Mouse (Mus musculus) liver, embryonic 11.5 days (tissue): ENCODE data around the gene Ephb2. TPM values are rescaled to one million over a fixed set of nuclear protein-coding genes. Genes with fewer than 3 reads are reported as not detected.

Source experiments
- ATAC-seq: fragments of 200-750 bp; cut with Nextera tagmentation; replicated peaks from 2 replicates; pipeline ENCODE4 v1.8.0; 2017; ENCODE audit warnings: moderate number of reproducible peaks, mild to moderate bottlenecking, moderate TSS enrichment, moderate library complexity; ENCODE audit not compliant: low FRiP score
- DNase-seq: peaks from one replicate; pipeline ENCODE4 v3.0.0-alpha.2; 2017; ENCODE audit warnings: low spot score
- H3K27ac ChIP-seq: fragments of 300-500 bp; sonication (generic); 2 replicates; pipeline ENCODE4 v1.5.1; 2014; ENCODE audit warnings: mild to moderate bottlenecking, low read depth, low read length, control low read depth
- H3K27me3 ChIP-seq: fragments of 300-500 bp; sonication (generic); replicated peaks from 2 replicates; pipeline ENCODE4 v1.6.1; 2014; ENCODE audit warnings: low read length, mixed read lengths; ENCODE audit not compliant: control insufficient read depth, insufficient read depth
- H3K36me3 ChIP-seq: fragments of 300-500 bp; sonication (generic); 2 replicates; pipeline ENCODE4 v1.6.1; 2014; ENCODE audit warnings: mild to moderate bottlenecking, low read length, moderate library complexity, mixed read lengths; ENCODE audit not compliant: control insufficient read depth, insufficient read depth
- H3K4me1 ChIP-seq: fragments of 300-500 bp; sonication (generic); replicated peaks from 2 replicates; pipeline ENCODE4 v1.6.1; 2014; ENCODE audit warnings: low read length, mixed read lengths; ENCODE audit not compliant: control insufficient read depth, insufficient read depth
- H3K4me2 ChIP-seq: fragments of 300-500 bp; sonication (generic); 2 replicates; pipeline ENCODE4 v1.6.1; 2014; ENCODE audit warnings: mild to moderate bottlenecking, control low read depth, moderate library complexity
- H3K4me3 ChIP-seq: fragments of 300-500 bp; sonication (generic); 2 replicates; pipeline ENCODE4 v1.5.1; 2014; ENCODE audit warnings: low read depth, low read length, control low read depth
- H3K9ac ChIP-seq: fragments of 300-500 bp; sonication (generic); 2 replicates; pipeline ENCODE4 v1.6.1; 2014; ENCODE audit warnings: low read depth, low read length, control low read depth
- H3K9me3 ChIP-seq: fragments of 300-500 bp; sonication (generic); 2 replicates; pipeline ENCODE4 v1.6.1; 2016; ENCODE audit warnings: low read length, inconsistent platforms, mixed read lengths; ENCODE audit not compliant: control insufficient read depth
- WGBS: fragments of 180-500 bp; shearing (Covaris S2); extraction: QIAGEN DNeasy Blood & Tissue Kit; methylation state at CpG from one replicate; pipeline ENCODE4 v1.1.7; 2014; 5-methylcytosine and 5-hydroxymethylcytosine counted together
- polyA plus RNA-seq: library from polyadenylated mRNA; unstranded; fragments of >200 nt; fragmentation: Nextera tagmentation; extraction: Ambion mirVana; gene quantifications from 2 replicates; pipeline ENCODE4 v1.2.1, GENCODE M21; 2014

Gene Ephb2
- polyA plus RNA-seq, 1 experiment from 2014 or later, result 5.1 TPM

GRCm38 (mm10) chr4:136610387-136610856 lies 225.4 kb downstream of the Ephb2 start, which contains the start of gene Tex46:
Gene Tex46, plus strand, starts transcription at chr4:136610437.
- no peaks in the 10 kb centered on the region for H3K9me3 ChIP-seq
- no peak within 1 kb of the TSS for H3K27ac ChIP-seq
- ATAC-seq (no peak), DNase-seq (no peak)
- H3K4me3 ChIP-seq, result no peak within 1 kb of the TSS
- H3K27me3 ChIP-seq, result no peaks in the 10 kb centered on the region
- no peak within 1 kb of the TSS for H3K9ac ChIP-seq
- 48% methylated on average over 4 of the region's 4 CpGs for WGBS
- no peak within 1 kb of the TSS for H3K4me2 ChIP-seq
- no peaks in the 10 kb centered on the region for H3K4me1 ChIP-seq
- no peaks in the 10 kb centered on the region for H3K36me3 ChIP-seq

GRCm38 (mm10) chr4:136605756-136606485 lies 229.9 kb downstream of the Ephb2 start:
- no peak overlapping the region for H3K4me2 ChIP-seq
- H3K36me3 ChIP-seq, result no peaks in the 10 kb centered on the region
- no peak overlapping the region for H3K9ac ChIP-seq
- H3K27me3 ChIP-seq, result no peaks in the 10 kb centered on the region
- ATAC-seq (no peak), DNase-seq (no peak)
- H3K4me1 ChIP-seq, result peaks cover 7% of the 10 kb centered on the region
- 86% methylated on average over 19 of the region's 19 CpGs for WGBS
- no peak overlapping the region for H3K4me3 ChIP-seq
- no peaks in the 10 kb centered on the region for H3K9me3 ChIP-seq
- H3K27ac ChIP-seq, result no peak overlapping the region

GRCm38 (mm10) chr4:136602568-136602967 lies 233.2 kb downstream of the Ephb2 start, which contains the start of gene Kdm1a:
Gene Kdm1a, minus strand, starts transcription at chr4:136602723.
- no peaks in the 10 kb centered on the region for H3K9me3 ChIP-seq
- no peaks in the 10 kb centered on the region for H3K27me3 ChIP-seq
- peak within 1 kb of the TSS; percentile 81 for H3K4me2 ChIP-seq
- peak within 1 kb of the TSS; percentile 98 for H3K9ac ChIP-seq
- DNase-seq (peak; percentile 96), ATAC-seq (peak; percentile 86)
- peak within 1 kb of the TSS; percentile 76 for H3K27ac ChIP-seq
- peak within 1 kb of the TSS; percentile 99 for H3K4me3 ChIP-seq
- peaks cover 11% of the 10 kb centered on the region for H3K4me1 ChIP-seq
- WGBS, result under 1% methylated on average over 45 of the region's 45 CpGs
- no peaks in the 10 kb centered on the region; the same call in 1 of the 2 replicates for H3K36me3 ChIP-seq

GRCm38 (mm10) chr4:136602018-136602554 lies 233.7 kb downstream of the Ephb2 start:
- peak; percentile 66 for ATAC-seq
- Histone ChIP-seq H3K4me2 (peak overlapping the region; percentile 81), H3K36me3 (no peaks in the 10 kb centered on the region; the same call in 1 of the 2 replicates), H3K27me3 (no peaks in the 10 kb centered on the region), H3K27ac (peak overlapping the region; percentile 76), H3K9me3 (no peaks in the 10 kb centered on the region), H3K9ac (peak overlapping the region; percentile 98), H3K4me1 (peaks cover 13% of the 10 kb centered on the region), H3K4me3 (peak overlapping the region; percentile 99)
- peak; percentile 72 for DNase-seq
- under 1% methylated on average over 61 of the region's 68 CpGs for WGBS

GRCm38 (mm10) chr4:136601476-136601875 lies 234.3 kb downstream of the Ephb2 start:
- Histone ChIP-seq H3K36me3 (no peaks in the 10 kb centered on the region; the same call in 1 of the 2 replicates), H3K4me1 (peaks cover 13% of the 10 kb centered on the region), H3K27ac (peak overlapping the region; percentile 76; the same call in 1 of the 2 replicates), H3K4me2 (peak overlapping the region; percentile 81), H3K9ac (peak overlapping the region; percentile 98), H3K27me3 (no peaks in the 10 kb centered on the region), H3K9me3 (no peaks in the 10 kb centered on the region), H3K4me3 (peak overlapping the region; percentile 99)
- DNase-seq, result peak; percentile 47
- no peak for ATAC-seq
- 3% methylated on average over 13 of the region's 13 CpGs for WGBS

- 85% methylated on average over 2 of the region's 2 CpGs for WGBS
- Histone ChIP-seq H3K4me3 (peak overlapping the region; percentile 99; the same call in 1 of the 2 replicates), H3K4me2 (peak overlapping the region; percentile 81), H3K9me3 (no peaks in the 10 kb centered on the region), H3K36me3 (no peaks in the 10 kb centered on the region; the same call in 1 of the 2 replicates), H3K9ac (no peak overlapping the region), H3K27ac (no peak overlapping the region), H3K27me3 (no peaks in the 10 kb centered on the region), H3K4me1 (peaks cover 13% of the 10 kb centered on the region)
- ATAC-seq, result no peak
- no peak for DNase-seq
Measured at GRCm38 (mm10) chr4:136600536-136600935, 235.3 kb downstream of the Ephb2 start.

- no peak overlapping the region for H3K4me3 ChIP-seq
- no peak overlapping the region for H3K27ac ChIP-seq
- DNase-seq (no peak), ATAC-seq (no peak)
- no peaks in the 10 kb centered on the region for H3K27me3 ChIP-seq
- H3K4me2 ChIP-seq, result no peak overlapping the region
- H3K9ac ChIP-seq, result no peak overlapping the region
- H3K36me3 ChIP-seq, result no peaks in the 10 kb centered on the region; the same call in 1 of the 2 replicates
- 91% methylated on average over 3 of the region's 3 CpGs for WGBS
- peaks cover 13% of the 10 kb centered on the region for H3K4me1 ChIP-seq
- H3K9me3 ChIP-seq, result no peaks in the 10 kb centered on the region
Measured at GRCm38 (mm10) chr4:136599869-136600268, 235.9 kb downstream of the Ephb2 start.

- DNase-seq, result no peak
- H3K9me3 ChIP-seq, result no peaks in the 10 kb centered on the region
- 81% methylated on average over 7 of the region's 7 CpGs for whole genome bisulfite sequencing
- ATAC-seq, result no peak
- H3K36me3 ChIP-seq, result no peaks in the 10 kb centered on the region; the same call in 1 of the 2 replicates
- H3K27ac ChIP-seq, result no peak overlapping the region
- H3K9ac ChIP-seq, result no peak overlapping the region
- H3K4me1 ChIP-seq, result peaks cover 13% of the 10 kb centered on the region
- no peak overlapping the region for H3K4me3 ChIP-seq
- no peak overlapping the region for H3K4me2 ChIP-seq
- H3K27me3 ChIP-seq, result no peaks in the 10 kb centered on the region
Measured at GRCm38 (mm10) chr4:136598268-136598876, 237.4 kb downstream of the Ephb2 start.
